Mouse (Mus musculus) embryonic facial prominence, embryonic 14.5 days (tissue): ENCODE measurements around the gene Kcne4. TPM values are rescaled to one million over a fixed set of nuclear protein-coding genes. Genes with fewer than 3 reads are reported as not detected.
A peak's percentile ranks its signal among the peaks of the same experiment; 100 is the strongest.

Experiments
- ATAC-seq: fragments of 200-750 bp; cut with Nextera tagmentation; 2 replicates; pipeline ENCODE4 v1.8.0; 2017; ENCODE audit warnings: low read depth, moderate number of reproducible peaks, moderate TSS enrichment
- DNase-seq: peaks from one replicate; pipeline ENCODE4 v3.0.0-alpha.2; 2015; ENCODE audit warnings: low spot score
- H3K27ac ChIP-seq: fragments of 300-500 bp; sonication (generic); replicated peaks from 2 replicates; pipeline ENCODE4 v1.5.1; 2014; ENCODE audit warnings: low read depth, mild to moderate bottlenecking, low read length, moderate library complexity
- H3K27me3 ChIP-seq: fragments of 300-500 bp; sonication (generic); replicated peaks from 2 replicates; pipeline ENCODE4 v1.6.1; 2014; ENCODE audit warnings: low read length; ENCODE audit not compliant: control insufficient read depth, insufficient read depth
- H3K36me3 ChIP-seq: fragments of 300-500 bp; sonication (generic); 2 replicates; pipeline ENCODE4 v1.6.1; 2014; ENCODE audit warnings: low read length, mixed read lengths; ENCODE audit not compliant: control insufficient read depth, insufficient read depth
- H3K4me1 ChIP-seq: fragments of 300-500 bp; sonication (generic); 2 replicates; pipeline ENCODE4 v1.6.1; 2014; ENCODE audit warnings: antibody characterized with exemption, low read length; ENCODE audit not compliant: control insufficient read depth, insufficient read depth
- H3K4me2 ChIP-seq: fragments of 300-500 bp; sonication (generic); 2 replicates; pipeline ENCODE4 v1.6.1; 2014; ENCODE audit warnings: low read depth, mild to moderate bottlenecking, low read length, moderate library complexity, mixed read lengths
- H3K4me3 ChIP-seq: fragments of 300-500 bp; sonication (generic); 2 replicates; pipeline ENCODE4 v1.5.1; 2014; ENCODE audit warnings: low read depth, mild to moderate bottlenecking, low read length
- H3K9ac ChIP-seq: fragments of 300-500 bp; sonication (generic); 2 replicates; pipeline ENCODE4 v1.6.1; 2014; ENCODE audit warnings: low read depth, mild to moderate bottlenecking, low read length, moderate library complexity, mixed read lengths
- H3K9me3 ChIP-seq: fragments of 300-500 bp; sonication (generic); 2 replicates; pipeline ENCODE4 v1.6.1; 2016; ENCODE audit warnings: low read length; ENCODE audit not compliant: control insufficient read depth
- WGBS: fragments of 180-500 bp; shearing (Covaris S2); extraction: QIAGEN DNeasy Blood & Tissue Kit; methylation state at CpG from one replicate; pipeline ENCODE4 v1.1.7; 2014; 5-methylcytosine and 5-hydroxymethylcytosine counted together
- polyA plus RNA-seq: library from polyadenylated mRNA; unstranded; fragments of >200 nt; fragmentation: Nextera tagmentation; extraction: Ambion mirVana; gene quantifications from 2 replicates; pipeline ENCODE4 v1.2.1, GENCODE M21; 2014

Gene Kcne4
- polyA plus RNA-seq, 1 experiment from 2014 or later, result 16.4 TPM

GRCm38 (mm10) chr1:78845661-78846060 is 29.1 kb downstream of the Kcne4 start:
- ATAC-seq, result no peak
- H3K27ac ChIP-seq, result no peak overlapping the region
- no peaks in the 10 kb centered on the region for H3K27me3 ChIP-seq
- 0 out of 2 replicates have a peak, but pooled peaks cover 7% of the 10 kb centered on the region for H3K4me1 ChIP-seq
- DNase-seq, result no peak
- H3K9me3 ChIP-seq, result no peaks in the 10 kb centered on the region
- no peak overlapping the region for H3K9ac ChIP-seq
- H3K36me3 ChIP-seq, result no peaks in the 10 kb centered on the region
- WGBS, result 82% methylated on average over 1 of the region's 1 CpGs
- no peak overlapping the region for H3K4me2 ChIP-seq
- H3K4me3 ChIP-seq, result no peak overlapping the region

GRCm38 (mm10) chr1:78846471-78846870 is 29.9 kb downstream of the Kcne4 start:
- 40% methylated on average over 2 of the region's 2 CpGs for WGBS
- Histone ChIP-seq H3K4me1 (0 out of 2 replicates have a peak, but pooled peaks cover 7% of the 10 kb centered on the region), H3K9ac (no peak overlapping the region), H3K27me3 (no peaks in the 10 kb centered on the region), H3K4me2 (no peak overlapping the region), H3K9me3 (no peaks in the 10 kb centered on the region), H3K27ac (no peak overlapping the region), H3K36me3 (no peaks in the 10 kb centered on the region), H3K4me3 (no peak overlapping the region)
- DNase-seq, result peak; percentile 16
- no peak for ATAC-seq

GRCm38 (mm10) chr1:78852408-78853093 is 36.0 kb downstream of the Kcne4 start:
- Histone ChIP-seq H3K36me3 (no peaks in the 10 kb centered on the region), H3K27ac (no peak overlapping the region), H3K9me3 (no peaks in the 10 kb centered on the region), H3K27me3 (no peaks in the 10 kb centered on the region), H3K4me1 (peaks cover 10% of the 10 kb centered on the region), H3K4me2 (peak overlapping the region; percentile 18; the same call in 1 of the 2 replicates), H3K9ac (0 out of 2 replicates have a peak overlapping the region, but pooled peaks have one; percentile 8), H3K4me3 (no peak overlapping the region)
- 38% methylated on average over 17 of the region's 17 CpGs for WGBS
- peak; percentile 81; the same call in 1 of the 2 replicates for ATAC-seq
- DNase-seq, result peak; percentile 68

- ATAC-seq (no peak), DNase-seq (no peak)
- no peak overlapping the region for H3K27ac ChIP-seq
- no peak overlapping the region for H3K4me2 ChIP-seq
- no peaks in the 10 kb centered on the region for H3K27me3 ChIP-seq
- H3K9me3 ChIP-seq, result no peaks in the 10 kb centered on the region
- H3K9ac ChIP-seq, result no peak overlapping the region
- 90% methylated on average over 3 of the region's 3 CpGs for WGBS
- no peak overlapping the region for H3K4me3 ChIP-seq
- H3K36me3 ChIP-seq, result no peaks in the 10 kb centered on the region
- peaks cover 10% of the 10 kb centered on the region for H3K4me1 ChIP-seq
Observed at GRCm38 (mm10) chr1:78853094-78853445, 36.5 kb downstream of the Kcne4 start.

GRCm38 (mm10) chr1:78854306-78854705 is 37.7 kb downstream of the Kcne4 start:
- ATAC-seq (no peak), DNase-seq (no peak)
- Histone ChIP-seq H3K4me2 (no peak overlapping the region), H3K4me3 (no peak overlapping the region), H3K36me3 (no peaks in the 10 kb centered on the region), H3K27me3 (no peaks in the 10 kb centered on the region), H3K27ac (no peak overlapping the region), H3K9ac (no peak overlapping the region), H3K4me1 (peaks cover 10% of the 10 kb centered on the region), H3K9me3 (no peaks in the 10 kb centered on the region)
- 49% methylated on average over 1 of the region's 1 CpGs for WGBS

GRCm38 (mm10) chr1:78859573-78859972 is 43.0 kb downstream of the Kcne4 start:
- ATAC-seq (no peak), DNase-seq (no peak)
- H3K9ac ChIP-seq, result no peak overlapping the region
- H3K9me3 ChIP-seq, result no peaks in the 10 kb centered on the region
- WGBS, result 78% methylated on average over 4 of the region's 4 CpGs
- peaks cover 9% of the 10 kb centered on the region; the same call in 1 of the 2 replicates for H3K4me1 ChIP-seq
- no peaks in the 10 kb centered on the region for H3K27me3 ChIP-seq
- no peak overlapping the region for H3K4me2 ChIP-seq
- H3K27ac ChIP-seq, result no peak overlapping the region
- no peaks in the 10 kb centered on the region for H3K36me3 ChIP-seq
- H3K4me3 ChIP-seq, result no peak overlapping the region

GRCm38 (mm10) chr1:78860056-78860455 is 43.5 kb downstream of the Kcne4 start:
- 75% methylated on average over 7 of the region's 7 CpGs for WGBS
- no peak overlapping the region for H3K27ac ChIP-seq
- ATAC-seq (no peak), DNase-seq (no peak)
- no peak overlapping the region for H3K4me2 ChIP-seq
- H3K9ac ChIP-seq, result no peak overlapping the region
- H3K4me3 ChIP-seq, result no peak overlapping the region
- H3K4me1 ChIP-seq, result peaks cover 10% of the 10 kb centered on the region; the same call in 1 of the 2 replicates
- H3K27me3 ChIP-seq, result no peaks in the 10 kb centered on the region
- no peaks in the 10 kb centered on the region for H3K36me3 ChIP-seq
- no peaks in the 10 kb centered on the region for H3K9me3 ChIP-seq

GRCm38 (mm10) chr1:78862281-78862680 is 45.7 kb downstream of the Kcne4 start:
- peaks cover 10% of the 10 kb centered on the region; the same call in 1 of the 2 replicates for H3K4me1 ChIP-seq
- H3K27me3 ChIP-seq, result no peaks in the 10 kb centered on the region
- H3K9ac ChIP-seq, result no peak overlapping the region
- H3K4me2 ChIP-seq, result no peak overlapping the region
- WGBS, result 60% methylated on average over 1 of the region's 1 CpGs
- no peak overlapping the region for H3K4me3 ChIP-seq
- no peak for ATAC-seq
- no peaks in the 10 kb centered on the region for H3K9me3 ChIP-seq
- no peak overlapping the region for H3K27ac ChIP-seq
- DNase-seq, result no peak
- no peaks in the 10 kb centered on the region for H3K36me3 ChIP-seq

GRCm38 (mm10) chr1:78863833-78864232 is 47.3 kb downstream of the Kcne4 start:
- Histone ChIP-seq H3K9ac (no peak overlapping the region), H3K36me3 (no peaks in the 10 kb centered on the region), H3K9me3 (no peaks in the 10 kb centered on the region), H3K4me1 (peaks cover 10% of the 10 kb centered on the region; the same call in 1 of the 2 replicates), H3K4me3 (no peak overlapping the region), H3K27me3 (no peaks in the 10 kb centered on the region), H3K4me2 (no peak overlapping the region), H3K27ac (peak overlapping the region; percentile 11; the same call in 1 of the 2 replicates)
- peak; percentile 33 for DNase-seq
- no peak for ATAC-seq
- 53% methylated on average over 2 of the region's 2 CpGs for WGBS
